In genomic region chr9:54336532-54337144, GRCm38 (mm10) we compare ENCODE assay signal across 8 mouse cellular contexts. TPM values are rescaled to one million over a fixed set of nuclear protein-coding genes. Genes with fewer than 3 reads are reported as not detected.
A peak's percentile ranks its signal among the peaks of the same experiment; 100 is the strongest.
DNase-seq lines count a peak whose midpoint lies in the region; ATAC-seq and TF ChIP-seq lines count a peak whose summit lies in the region.

No protein-coding gene starts in this region.

- no peak overlapping the region for H3K27ac ChIP-seq in embryonic fibroblast, embryonic 13.5 days (ENCODE audit: insufficient read depth, low read length)
- no peak overlapping the region for H3K27ac ChIP-seq in neural tube, embryonic 13.5 days (replicated peaks)

- H3K27me3 ChIP-seq in neural tube, embryonic 13.5 days = no peaks in the 10 kb centered on the region

- no peak overlapping the region for H3K9ac ChIP-seq in neural tube, embryonic 13.5 days

- no peaks in the 10 kb centered on the region for H3K4me1 ChIP-seq in embryonic fibroblast, embryonic 13.5 days (ENCODE audit: control insufficient read depth, insufficient read depth, low read length)
- peaks cover 6% of the 10 kb centered on the region; the same call in 1 of the 2 replicates for H3K4me1 ChIP-seq in neural tube, embryonic 13.5 days (replicated peaks)

- no peaks in the 10 kb centered on the region for H3K9me3 ChIP-seq in neural tube, embryonic 13.5 days

- TF ChIP-seq POLR2A in embryonic fibroblast, embryonic 13.5 days (IDR thresholded peaks at IDR 0.05; ENCODE audit: low read depth, low read length) = no peak

- DNase-seq in ovary, postnatal 36 days (ENCODE audit: low spot score) = peak; percentile 16
- no peak for DNase-seq in ovary, postnatal 10 days (ENCODE audit: low spot score)
- DNase-seq in brain, adult 2 months (ENCODE audit: low read depth, low spot score) = peak; percentile 81
- peak; percentile 26 for DNase-seq in induced T-regulatory cell, adult 2 months (ENCODE audit: low read depth)
- peak; percentile 63 for DNase-seq in left cerebral cortex, postnatal 4 days

- no peak overlapping the region for H3K4me2 ChIP-seq in neural tube, embryonic 13.5 days

- intact Hi-C loops in left cerebral cortex, postnatal 4 days (cut with DNase I) = loop anchor here (5.0 to 10.0 kb wide), 3 partner anchors 154 to 342 kb away; no protein-coding TSS in a partner anchor

- ATAC-seq in neural tube, embryonic 13.5 days (ENCODE audit: low read depth) = peak; percentile 15; the same call in 1 of the 2 replicates
- no peak for ATAC-seq in megakaryocyte, adult 5-6 weeks (ENCODE audit: poor library complexity, severe bottlenecking)

- peak; percentile 48; the same call in 1 of the 2 replicates for TF ChIP-seq CTCF in embryonic fibroblast, embryonic 13.5 days (IDR thresholded peaks at IDR 0.05; ENCODE audit: borderline replicate concordance, insufficient read depth, low read length)

- 52% methylated on average over 6 of the region's 6 CpGs for WGBS in neural tube, embryonic 13.5 days

- no peaks in the 10 kb centered on the region for H3K36me3 ChIP-seq in neural tube, embryonic 13.5 days

- H3K4me3 ChIP-seq in embryonic fibroblast, embryonic 13.5 days (ENCODE audit: insufficient read depth, low read length) = no peak overlapping the region
- no peak overlapping the region for H3K4me3 ChIP-seq in neural tube, embryonic 13.5 days

RNA-seq across cellular contexts. Expression of gene Gldn, which starts 50.4 kb away (rescaled TPM):
- 6.7 and 7.6 TPM in 2 replicates for polyA plus RNA-seq in embryonic fibroblast, embryonic 13.5 days (2011; ENCODE audit: insufficient read length, low read depth, missing spikeins)
- total RNA-seq in left cerebral cortex, postnatal 4 days (2021) = under 1 TPM; 0.42 to 0.46 TPM
- 0.17 and 0.35 TPM in 2 replicates for polyA plus RNA-seq in neural tube, embryonic 13.5 days (2015; fragmentation: Nextera tagmentation; extraction: Ambion mirVana)
- not detected in 2 replicates for total RNA-seq in megakaryocyte, adult 5-6 weeks (2015)
- not detected in 2 replicates for total RNA-seq in megakaryocyte, adult 5-6 weeks (2017)
